Mouse (Mus musculus) heart, adult 2 months (tissue): ENCODE results near the gene Unc5c. TPM values are rescaled to one million over a fixed set of nuclear protein-coding genes. Genes with fewer than 3 reads are reported as not detected.

Experiments
- DNase-seq, 2 experiments: peaks; one replicate each; pipeline ENCODE4 v3.0.0; 2021
- H3K27ac ChIP-seq: fragments of 200-600 bp; 2 replicates; pipeline ENCODE4 v1.8.1; 2022
- H3K27me3 ChIP-seq: fragments of 200-500 bp; 2 replicates; pipeline ENCODE4 v1.6.1; 2012; ENCODE audit warnings: mild to moderate bottlenecking, low read length, inconsistent platforms, mixed read lengths; ENCODE audit not compliant: control insufficient read depth, insufficient read depth
- H3K36me3 ChIP-seq: fragments of 200-500 bp; 2 replicates; pipeline ENCODE4 v1.6.1; 2012; ENCODE audit warnings: low read length, inconsistent platforms; ENCODE audit not compliant: control insufficient read depth, insufficient read depth
- H3K4me1 ChIP-seq: fragments of 200-500 bp; 2 replicates; pipeline ENCODE4 v1.6.1; 2011; ENCODE audit warnings: low read length; ENCODE audit not compliant: control insufficient read depth, insufficient read depth
- H3K4me3 ChIP-seq: fragments of 200-600 bp; 2 replicates; pipeline ENCODE4 v1.8.1; 2022
- H3K79me2 ChIP-seq: fragments of 200-500 bp; replicated peaks from 2 replicates; pipeline ENCODE4 v1.6.1; 2012; ENCODE audit warnings: mild to moderate bottlenecking, inconsistent platforms, low read length, moderate library complexity, mixed read lengths; ENCODE audit not compliant: control insufficient read depth, insufficient read depth
- H3K9ac ChIP-seq: fragments of 200-500 bp; 2 replicates; pipeline ENCODE4 v1.6.1; 2012; ENCODE audit warnings: low read depth, mild to moderate bottlenecking, control low read depth, inconsistent platforms, low read length, mixed read lengths
- CTCF ChIP-seq: fragments of 200-600 bp; IDR thresholded peaks from 2 replicates; pipeline ENCODE4 v1.8.1; 2022; ENCODE audit warnings: antibody characterized with exemption, mild to moderate bottlenecking, moderate library complexity
- EP300 ChIP-seq: fragments of 200-500 bp; IDR thresholded peaks from 2 replicates; pipeline ENCODE4 v1.6.1; 2011; ENCODE audit warnings: low read depth, low read length, control low read depth; ENCODE audit not compliant: insufficient read depth
- POLR2A ChIP-seq: fragments of 200-500 bp; IDR thresholded peaks from 2 replicates; pipeline ENCODE4 v1.6.1; 2011; ENCODE audit warnings: mild to moderate bottlenecking, low read depth, low read length, control low read depth; ENCODE audit not compliant: insufficient read depth
- WGBS: fragments of 180-500 bp; shearing (Covaris S2); methylation state at CpG from one replicate; pipeline ENCODE4 v1.1.7; 2018; 5-methylcytosine and 5-hydroxymethylcytosine counted together
- intact Hi-C: fragments of 180-260 bp; cut with DNase I; formaldehyde crosslinking; loops from one replicate; pipeline ENCODE4 v1.15.1; 2025
- polyA plus RNA-seq: library from polyadenylated mRNA; depleted of rRNA; stranded (reverse); fragments of >200 nt; gene quantifications from 2 replicates; pipeline ENCODE4 v1.2.3, GENCODE M21; 2012
- total RNA-seq, 2 experiments: library from RNA; stranded (reverse); gene quantifications; 2 replicates each; pipeline ENCODE4 v1.2.3; 2021

The Unc5c gene
- total and polyA plus RNA-seq, 3 experiments = 0.25 to 0.32 (median 0.26) TPM

DNA sequence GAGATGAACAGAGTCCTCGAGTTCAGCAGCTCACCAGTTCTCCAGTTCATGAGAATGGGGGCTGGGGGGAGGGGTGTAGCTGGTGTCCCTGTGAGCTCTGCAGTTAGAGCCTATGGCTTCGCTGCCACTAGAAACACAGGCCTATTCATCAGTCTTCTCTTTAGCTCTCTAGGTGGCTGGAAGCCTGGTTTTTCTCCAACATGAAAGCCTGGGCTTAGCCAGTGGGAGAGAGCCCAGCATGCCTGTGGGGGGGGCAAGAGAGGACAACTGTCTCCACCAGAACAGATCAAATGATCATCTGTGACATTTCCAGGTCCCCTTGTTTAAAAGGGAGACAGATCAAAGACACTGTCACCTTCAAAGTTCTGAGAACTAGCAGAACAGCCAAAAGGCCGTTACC is 84.6 kb downstream of the Unc5c start:
- no peak for DNase-seq
- intact Hi-C loops = no loop called here
- H3K4me3 ChIP-seq = no peak overlapping the region
- WGBS = 48% methylated on average over 3 of the region's 3 CpGs
- no peaks in the 10 kb centered on the region for H3K36me3 ChIP-seq
- no peaks in the 10 kb centered on the region for H3K4me1 ChIP-seq
- TF ChIP-seq POLR2A (no peak), CTCF (no peak), EP300 (no peak)
- no peaks in the 10 kb centered on the region for H3K27me3 ChIP-seq
- H3K27ac ChIP-seq = no peak overlapping the region
- H3K9ac ChIP-seq = no peak overlapping the region
- H3K79me2 ChIP-seq = no peaks in the 10 kb centered on the region

DNA sequence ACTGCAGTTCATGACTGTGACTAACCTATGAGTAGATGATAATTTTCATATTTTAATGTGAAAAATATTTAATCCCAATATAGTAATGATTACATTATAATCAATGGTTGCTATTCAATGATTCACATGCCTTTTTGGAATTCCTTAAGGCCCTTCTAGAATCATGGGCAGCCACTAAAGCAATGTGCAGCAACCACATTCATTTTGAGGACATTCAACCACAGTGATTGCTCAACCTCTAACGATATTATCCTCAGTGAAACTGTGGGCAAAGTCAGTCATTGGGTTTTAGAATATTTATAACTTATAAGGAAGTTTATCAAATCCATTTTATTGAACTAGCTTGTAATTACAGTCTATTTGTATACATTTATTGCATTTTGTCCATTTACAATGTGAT is 87.9 kb downstream of the Unc5c start:
- 76% methylated on average over 1 of the region's 1 CpGs for WGBS
- Histone ChIP-seq H3K4me3 (no peak overlapping the region), H3K4me1 (no peaks in the 10 kb centered on the region), H3K9ac (no peak overlapping the region), H3K27ac (no peak overlapping the region), H3K79me2 (no peaks in the 10 kb centered on the region), H3K36me3 (no peaks in the 10 kb centered on the region), H3K27me3 (no peaks in the 10 kb centered on the region)
- intact Hi-C loops = no loop called here
- no peak for DNase-seq
- TF ChIP-seq POLR2A = no peak

DNA sequence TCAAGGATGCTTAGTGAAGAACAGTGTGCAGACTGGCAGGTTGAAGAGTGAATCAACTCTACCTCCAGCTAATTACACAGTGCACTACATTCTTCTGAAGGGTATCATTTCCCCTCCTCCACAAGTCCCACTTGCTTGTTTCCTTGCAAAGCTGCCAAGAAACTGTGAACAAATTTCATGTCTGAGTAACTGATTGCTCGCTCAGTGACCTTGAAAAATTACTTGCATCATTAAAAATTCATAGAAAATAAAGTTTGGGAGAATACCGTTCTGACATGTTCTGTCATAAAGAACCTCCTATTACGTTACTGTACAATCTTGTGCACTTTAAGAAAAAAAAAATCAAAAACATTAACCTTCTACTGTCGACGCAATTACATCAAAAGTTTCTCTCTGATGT is 92.1 kb downstream of the Unc5c start:
- H3K79me2 ChIP-seq = no peaks in the 10 kb centered on the region
- intact Hi-C loops = no loop called here
- H3K4me3 ChIP-seq = no peak overlapping the region
- H3K27me3 ChIP-seq = no peaks in the 10 kb centered on the region
- no peaks in the 10 kb centered on the region for H3K4me1 ChIP-seq
- H3K36me3 ChIP-seq = no peaks in the 10 kb centered on the region
- TF ChIP-seq EP300 (no peak), CTCF (no peak), POLR2A (no peak)
- 73% methylated on average over 5 of the region's 5 CpGs for WGBS
- H3K27ac ChIP-seq = no peak overlapping the region
- H3K9ac ChIP-seq = no peak overlapping the region
- no peak for DNase-seq

DNA sequence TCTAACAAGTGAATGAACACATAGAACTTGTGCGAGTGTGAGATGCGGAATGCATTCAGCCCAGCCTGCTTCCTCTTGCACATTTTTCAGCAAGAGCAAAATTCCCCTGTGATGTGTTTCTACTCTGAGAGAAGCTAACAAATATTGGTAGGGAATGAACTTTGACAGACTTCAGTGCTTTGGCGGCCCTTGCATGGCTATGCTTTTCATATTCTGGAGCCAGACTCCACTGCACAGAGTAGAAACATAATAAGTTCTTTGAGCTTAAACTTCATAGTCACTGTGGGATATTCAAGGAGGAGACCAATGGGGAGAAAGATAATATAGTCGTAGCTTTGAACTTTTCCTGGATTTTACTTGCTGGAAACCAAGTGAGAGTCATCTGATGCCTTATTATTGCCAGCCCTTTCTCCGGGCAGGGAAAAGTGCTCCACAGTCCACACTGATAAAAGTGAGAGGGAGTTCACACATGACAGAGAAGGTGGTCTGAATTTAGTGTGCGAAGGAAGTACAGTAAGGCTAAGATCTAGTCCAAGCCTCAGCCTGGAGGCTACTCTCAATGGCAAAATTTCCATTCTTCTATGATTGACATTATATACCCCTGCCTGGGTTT is 110.2 kb downstream of the Unc5c start:
- no peaks in the 10 kb centered on the region for H3K36me3 ChIP-seq
- TF ChIP-seq POLR2A (no peak), CTCF (no peak), EP300 (no peak)
- 58% methylated on average over 6 of the region's 6 CpGs for WGBS
- H3K4me3 ChIP-seq = no peak overlapping the region
- H3K9ac ChIP-seq = no peak overlapping the region
- DNase-seq = no peak
- H3K79me2 ChIP-seq = no peaks in the 10 kb centered on the region
- H3K4me1 ChIP-seq = no peaks in the 10 kb centered on the region
- no peaks in the 10 kb centered on the region for H3K27me3 ChIP-seq
- H3K27ac ChIP-seq = no peak overlapping the region
- intact Hi-C loops = no loop called here

DNA sequence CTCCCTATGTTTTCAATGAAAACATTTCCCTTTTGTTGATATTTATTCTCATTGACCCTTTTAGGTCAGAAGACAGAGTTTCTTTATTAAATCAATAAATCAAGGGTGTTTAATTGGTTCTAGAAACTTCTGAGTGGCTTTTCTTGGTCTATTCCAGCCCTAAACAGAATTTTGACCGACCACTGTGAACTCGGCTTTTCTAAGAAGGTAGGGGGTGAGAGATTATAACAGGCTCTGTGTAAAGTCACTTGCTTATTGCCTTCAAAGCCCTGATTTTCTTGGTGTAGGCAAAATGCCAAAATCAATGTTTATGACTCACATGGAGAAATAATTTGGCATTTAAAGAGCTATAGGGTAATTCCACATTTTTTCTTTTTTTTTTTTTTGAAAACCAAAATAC is 112.4 kb downstream of the Unc5c start:
- Histone ChIP-seq H3K36me3 (no peaks in the 10 kb centered on the region), H3K27me3 (no peaks in the 10 kb centered on the region), H3K79me2 (no peaks in the 10 kb centered on the region), H3K9ac (no peak overlapping the region), H3K4me1 (no peaks in the 10 kb centered on the region), H3K27ac (no peak overlapping the region), H3K4me3 (no peak overlapping the region)
- WGBS = 46% methylated on average over 2 of the region's 2 CpGs
- no peak for DNase-seq
- intact Hi-C loops = no loop called here
- TF ChIP-seq EP300 (no peak), CTCF (no peak), POLR2A (no peak)

DNA sequence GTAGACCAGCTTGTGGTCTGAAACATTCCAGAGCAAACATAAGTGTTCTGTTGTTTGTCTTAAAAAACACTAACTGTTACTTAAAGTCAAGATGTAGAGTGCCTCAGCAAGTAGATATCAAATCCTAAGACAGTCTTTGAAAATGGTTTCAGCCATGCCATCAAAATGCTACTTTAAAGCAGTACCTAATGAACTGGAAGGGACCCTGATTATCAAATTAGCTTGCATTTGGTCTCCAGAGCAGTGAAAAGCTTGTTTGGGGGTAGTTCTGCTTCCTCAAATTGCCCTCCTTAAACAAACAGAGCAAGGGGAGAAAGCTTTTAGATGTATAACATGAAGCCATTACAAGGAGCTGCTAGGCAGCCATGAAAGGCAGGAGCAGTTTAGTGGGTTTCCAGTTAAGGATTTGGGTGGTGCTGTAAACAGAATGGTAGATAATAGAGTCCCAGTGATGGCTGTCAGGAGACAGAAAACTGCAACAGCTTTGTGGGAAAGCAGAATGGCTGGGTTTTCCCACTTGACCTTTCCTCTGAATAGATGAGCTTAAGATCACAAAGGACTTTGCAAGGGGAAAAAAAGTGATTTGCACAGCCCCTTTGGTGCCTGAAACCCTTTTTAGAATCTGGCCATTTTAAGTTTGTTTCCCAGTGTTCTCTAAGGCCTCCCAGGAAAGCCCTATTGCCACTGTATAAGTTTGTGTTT is 116.3 kb downstream of the Unc5c start:
- Histone ChIP-seq H3K4me1 (no peaks in the 10 kb centered on the region), H3K27me3 (no peaks in the 10 kb centered on the region), H3K9ac (no peak overlapping the region), H3K36me3 (no peaks in the 10 kb centered on the region), H3K79me2 (no peaks in the 10 kb centered on the region), H3K4me3 (no peak overlapping the region), H3K27ac (no peak overlapping the region)
- DNase-seq = no peak
- TF ChIP-seq POLR2A (no peak), CTCF (no peak), EP300 (no peak)
- intact Hi-C loops = no loop called here
